Mouse (Mus musculus) heart, postnatal 0 days (tissue): ENCODE data around the gene Gm6034. TPM values are rescaled to one million over a fixed set of nuclear protein-coding genes. Genes with fewer than 3 reads are reported as not detected.
A peak's percentile ranks its signal among the peaks of the same experiment; 100 is the strongest.

ENCODE experiments used
- ATAC-seq: fragments of 200-750 bp; cut with Nextera tagmentation; 2 replicates; pipeline ENCODE4 v1.8.0; 2017; ENCODE audit warnings: low read depth, moderate number of reproducible peaks, moderate library complexity; ENCODE audit not compliant: insufficient read depth
- DNase-seq: peaks from one replicate; pipeline ENCODE4 v3.0.0-alpha.2; 2016; ENCODE audit warnings: low spot score
- H3K27ac ChIP-seq: fragments of 300-500 bp; sonication (generic); 2 replicates; pipeline ENCODE4 v1.5.1; 2014; ENCODE audit warnings: low read depth, mild to moderate bottlenecking
- H3K27me3 ChIP-seq: fragments of 300-500 bp; sonication (generic); 2 replicates; pipeline ENCODE4 v1.6.1; 2014; ENCODE audit warnings: low read length, mixed read lengths; ENCODE audit not compliant: control insufficient read depth, insufficient read depth
- H3K36me3 ChIP-seq: fragments of 300-500 bp; sonication (generic); replicated peaks from 2 replicates; pipeline ENCODE4 v1.6.1; 2014; ENCODE audit warnings: low read length, mixed read lengths; ENCODE audit not compliant: control insufficient read depth, insufficient read depth
- H3K4me1 ChIP-seq: fragments of 300-500 bp; sonication (generic); 2 replicates; pipeline ENCODE4 v1.6.1; 2014; ENCODE audit warnings: antibody characterized with exemption; ENCODE audit not compliant: control insufficient read depth, insufficient read depth
- H3K4me2 ChIP-seq: fragments of 300-500 bp; sonication (generic); 2 replicates; pipeline ENCODE4 v1.6.1; 2014; ENCODE audit warnings: low read depth, mild to moderate bottlenecking, low read length, moderate library complexity
- H3K4me3 ChIP-seq: fragments of 300-500 bp; sonication (generic); 2 replicates; pipeline ENCODE4 v1.5.1; 2014; ENCODE audit warnings: low read depth, low read length
- H3K9ac ChIP-seq: fragments of 300-500 bp; sonication (generic); replicated peaks from 2 replicates; pipeline ENCODE4 v1.6.1; 2014; ENCODE audit warnings: low read depth, low read length, mixed read lengths
- H3K9me3 ChIP-seq: fragments of 300-500 bp; sonication (generic); replicated peaks from 2 replicates; pipeline ENCODE4 v1.6.1; 2016; ENCODE audit warnings: low read length; ENCODE audit not compliant: control insufficient read depth
- CTCF ChIP-seq: IDR thresholded peaks from 2 replicates; pipeline ENCODE4 v1.5.1; 2016; ENCODE audit warnings: antibody characterized with exemption, control low read depth, low read depth
- EP300 ChIP-seq: IDR thresholded peaks from 2 replicates; pipeline ENCODE4 v1.6.1; 2016; ENCODE audit warnings: antibody characterized with exemption, low read depth
- WGBS: fragments of 180-500 bp; shearing (Covaris S2); extraction: QIAGEN DNeasy Blood & Tissue Kit; methylation state at CpG from one replicate; pipeline ENCODE4 v1.1.7; 2014; 5-methylcytosine and 5-hydroxymethylcytosine counted together
- polyA plus RNA-seq: library from polyadenylated mRNA; unstranded; fragments of >200 nt; fragmentation: Nextera tagmentation; extraction: Ambion mirVana; gene quantifications from 2 replicates; pipeline ENCODE4 v1.2.1, GENCODE M21; 2015
- total RNA-seq: library from RNA; depleted of rRNA; stranded (reverse); fragments of >200 nt; gene quantifications from 2 replicates; pipeline ENCODE4 v1.2.3, GENCODE M21; 2014; ENCODE audit warnings: low replicate concordance

Gene Gm6034
- total and polyA plus RNA-seq, 2 experiments from 2014 or later: not detected

DNA sequence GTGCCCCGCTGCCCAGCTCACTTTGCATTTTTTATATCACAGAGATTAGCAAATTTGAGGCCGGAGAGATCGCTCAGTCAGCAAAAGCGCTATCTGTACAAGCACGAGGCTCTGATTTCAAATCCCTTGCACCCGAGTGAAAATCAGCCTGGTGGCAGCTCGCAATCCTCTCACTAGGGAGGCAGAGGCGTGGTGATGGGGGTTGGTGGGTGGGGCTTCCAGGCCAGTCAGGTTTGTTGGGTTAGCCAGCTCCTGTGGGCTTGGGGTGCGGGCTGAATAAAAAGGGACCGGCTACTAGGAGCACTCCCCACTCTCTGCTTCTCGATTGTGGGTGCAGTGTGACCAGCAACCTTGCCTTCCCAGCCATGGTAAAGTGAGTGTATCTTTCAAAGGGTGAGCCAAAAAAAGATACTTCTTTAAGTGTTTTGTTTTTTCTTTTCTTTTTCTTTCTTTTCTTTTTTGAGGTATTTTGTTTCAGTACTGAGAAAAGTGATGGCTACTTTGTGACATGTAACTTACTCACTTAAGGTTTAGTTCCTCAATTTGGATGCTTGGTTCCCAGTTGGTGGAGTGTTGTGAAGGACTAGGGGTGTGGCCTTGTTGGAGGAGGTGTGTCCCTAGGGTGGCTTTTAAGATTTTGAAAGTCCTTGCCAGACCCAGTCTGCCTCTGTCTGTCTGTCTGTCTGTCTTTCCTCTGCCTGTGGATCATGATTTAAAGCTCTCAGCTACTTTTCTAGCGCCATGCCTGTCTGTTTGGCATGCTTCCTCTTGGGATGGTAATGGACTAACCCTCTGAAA is 44.8 kb upstream of the Gm6034 start:
- no peak overlapping the region for H3K9ac ChIP-seq
- no peak overlapping the region for H3K4me2 ChIP-seq
- WGBS: 58% methylated on average over 12 of the region's 12 CpGs
- no peaks in the 10 kb centered on the region for H3K27me3 ChIP-seq
- DNase-seq (no peak), ATAC-seq (no peak)
- H3K27ac ChIP-seq: no peak overlapping the region
- H3K4me1 ChIP-seq: peaks cover 12% of the 10 kb centered on the region
- H3K4me3 ChIP-seq: no peak overlapping the region
- H3K36me3 ChIP-seq: no peaks in the 10 kb centered on the region
- no peaks in the 10 kb centered on the region for H3K9me3 ChIP-seq
- no peak for TF ChIP-seq CTCF
- no peak for TF ChIP-seq EP300

DNA sequence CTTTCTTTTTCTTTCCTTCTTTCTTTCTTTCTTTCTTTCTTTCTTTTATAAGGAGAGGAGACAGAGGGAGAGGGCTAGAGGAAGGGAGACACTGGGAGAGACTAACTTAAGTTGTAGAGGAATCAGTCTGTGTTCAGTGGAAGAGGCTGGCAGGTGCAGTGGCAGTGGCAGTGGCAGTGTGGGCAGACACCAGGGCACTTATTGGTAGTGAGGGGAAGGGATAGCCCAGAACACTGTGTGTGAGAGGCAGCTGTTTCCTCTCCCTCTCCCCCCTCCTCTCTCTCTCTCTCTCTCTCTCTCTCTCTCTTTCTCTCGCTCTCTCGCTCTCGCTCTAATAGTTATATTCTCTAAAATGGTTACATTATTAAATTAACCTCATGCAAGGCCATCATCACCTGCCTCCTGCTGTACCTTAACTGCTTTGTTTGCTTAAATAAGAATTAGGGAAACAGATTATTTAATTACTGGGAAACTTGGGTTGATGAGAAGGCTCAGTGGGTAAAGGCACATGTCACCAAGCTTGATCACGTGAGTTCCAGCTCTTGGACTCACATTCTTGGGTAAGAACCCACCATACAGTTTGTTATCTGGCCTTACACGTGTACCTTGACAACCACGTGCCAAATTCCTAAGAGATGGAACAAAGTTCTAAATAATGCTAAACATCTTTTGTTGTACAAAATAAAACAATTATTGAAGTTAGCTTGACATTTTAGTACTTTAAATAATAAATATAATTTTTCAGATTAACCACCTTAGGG is 44.0 kb upstream of the Gm6034 start:
- Histone ChIP-seq H3K9me3 (no peaks in the 10 kb centered on the region), H3K9ac (no peak overlapping the region), H3K4me1 (peaks cover 12% of the 10 kb centered on the region), H3K36me3 (no peaks in the 10 kb centered on the region), H3K4me2 (no peak overlapping the region), H3K27ac (no peak overlapping the region), H3K4me3 (no peak overlapping the region), H3K27me3 (no peaks in the 10 kb centered on the region)
- no peak for TF ChIP-seq CTCF
- no peak for TF ChIP-seq EP300
- ATAC-seq (no peak), DNase-seq (no peak)
- WGBS: 60% methylated on average over 6 of the region's 6 CpGs

DNA sequence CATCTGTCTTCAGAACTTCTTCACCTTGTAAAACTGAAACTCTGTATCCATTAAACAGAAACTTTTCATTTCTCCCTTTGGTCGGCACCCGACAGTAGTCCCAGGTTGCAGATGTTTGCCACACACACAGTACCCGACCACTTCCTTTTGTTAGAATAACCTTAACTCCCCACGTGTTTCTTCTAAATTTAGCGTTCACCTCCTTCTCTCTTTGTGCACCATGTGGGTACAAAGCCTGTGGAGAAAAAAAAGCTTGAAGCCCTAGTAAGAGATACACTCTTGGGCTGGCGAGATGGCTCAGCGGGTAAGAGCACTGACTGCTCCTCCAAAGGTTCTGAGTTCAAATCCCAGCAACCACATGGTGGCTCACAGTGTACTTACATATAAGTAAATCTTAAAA is 43.4 kb upstream of the Gm6034 start:
- Histone ChIP-seq H3K9me3 (no peaks in the 10 kb centered on the region), H3K27ac (no peak overlapping the region), H3K4me1 (peaks cover 12% of the 10 kb centered on the region), H3K4me2 (0 out of 2 replicates have a peak overlapping the region, but pooled peaks have one; percentile 6), H3K4me3 (no peak overlapping the region), H3K36me3 (no peaks in the 10 kb centered on the region), H3K9ac (no peak overlapping the region), H3K27me3 (no peaks in the 10 kb centered on the region)
- ATAC-seq (no peak; the same call in 1 of the 2 replicates), DNase-seq (no peak)
- WGBS: 37% methylated on average over 7 of the region's 7 CpGs
- TF ChIP-seq CTCF (no peak), EP300 (no peak)

- Histone ChIP-seq H3K9ac (no peak overlapping the region), H3K4me2 (no peak overlapping the region), H3K9me3 (no peaks in the 10 kb centered on the region), H3K4me3 (no peak overlapping the region), H3K4me1 (peaks cover 6% of the 10 kb centered on the region; the same call in 1 of the 2 replicates), H3K27me3 (no peaks in the 10 kb centered on the region), H3K36me3 (no peaks in the 10 kb centered on the region), H3K27ac (no peak overlapping the region)
- no peak for ATAC-seq
- no peak for DNase-seq
- 73% methylated on average over 4 of the region's 4 CpGs for WGBS
- TF ChIP-seq CTCF (no peak), EP300 (no peak)
These were observed 42.4 kb upstream of the Gm6034 start for GRCm38 (mm10) chr17:36000349-36000748.

GRCm38 (mm10) chr17:36001121-36001897 is 41.5 kb upstream of the Gm6034 start:
- Histone ChIP-seq H3K4me2 (no peak overlapping the region), H3K4me1 (peaks cover 6% of the 10 kb centered on the region; the same call in 1 of the 2 replicates), H3K27ac (no peak overlapping the region), H3K4me3 (no peak overlapping the region), H3K27me3 (no peaks in the 10 kb centered on the region), H3K36me3 (no peaks in the 10 kb centered on the region), H3K9me3 (no peaks in the 10 kb centered on the region), H3K9ac (no peak overlapping the region)
- 93% methylated on average over 12 of the region's 12 CpGs for WGBS
- no peak for TF ChIP-seq CTCF
- TF ChIP-seq EP300: no peak
- DNase-seq: no peak
- no peak for ATAC-seq
